Mouse (Mus musculus) ovary, postnatal 10 days (tissue): ENCODE data around the gene Golga1.
"Not testable (repeated sequence)": the region's sequence is repeated elsewhere in the genome, so short reads cannot be mapped to it uniquely, and the experiment has no call there.

ENCODE experiments used
- DNase-seq: peaks from one replicate; pipeline ENCODE4 v3.0.0; 2022; ENCODE audit warnings: low spot score

Gene Golga1

GRCm38 (mm10) chr2:39065400-39065987 is at the start of gene Golga1:
Gene Golga1 (minus strand): TSS chr2:39065541.
- DNase-seq = peak; percentile 66

- DNase-seq = no peak
Observed at GRCm38 (mm10) chr2:39114093-39114492, 48.8 kb upstream of the Golga1 start.

DNA sequence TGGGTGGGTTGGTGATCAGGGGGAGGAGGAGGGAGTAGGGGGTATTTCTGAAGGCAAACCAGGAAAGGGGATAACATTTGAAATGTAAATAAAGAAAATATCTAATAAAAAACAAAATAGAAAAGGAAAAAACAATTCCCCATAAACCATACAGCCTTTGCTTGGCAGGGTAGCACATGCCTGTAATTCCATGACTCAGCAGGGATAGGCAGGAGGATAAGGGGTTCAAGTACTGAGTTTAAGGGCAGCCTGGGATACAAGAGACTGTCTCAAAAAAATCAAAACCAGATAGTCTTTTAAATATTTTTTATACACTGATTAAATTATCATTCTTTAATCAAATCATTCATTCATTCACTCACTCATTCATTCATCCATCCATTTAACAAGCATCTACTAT is 45.2 kb upstream of the Golga1 start:
- no peak for DNase-seq

GRCm38 (mm10) chr2:39109712-39110111 is 44.4 kb upstream of the Golga1 start:
- DNase-seq = not testable (repeated sequence)

- not testable (repeated sequence) for DNase-seq
Observed at GRCm38 (mm10) chr2:39099951-39100350, 34.6 kb upstream of the Golga1 start.

GRCm38 (mm10) chr2:39097993-39098392 is 32.7 kb upstream of the Golga1 start:
- DNase-seq = no peak

DNA sequence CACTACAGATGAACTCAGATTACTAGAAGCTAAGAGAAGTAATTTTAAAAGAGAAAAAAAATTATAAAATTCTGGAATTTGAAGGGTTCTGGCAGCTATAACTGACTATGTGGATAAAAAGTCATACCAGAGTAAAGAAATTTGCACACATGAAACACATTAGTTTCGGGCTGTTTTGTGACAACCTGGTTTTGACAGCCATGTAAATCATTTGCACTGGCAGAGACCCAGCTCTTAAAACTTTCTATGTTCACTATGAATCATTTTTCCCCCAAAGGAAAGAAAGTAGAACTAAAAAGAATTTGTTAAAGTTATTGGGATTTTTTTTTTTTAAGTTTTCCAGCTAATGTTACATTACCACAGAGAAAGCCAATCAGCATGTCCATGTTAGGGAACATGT is 26.6 kb upstream of the Golga1 start:
- no peak for DNase-seq

DNA sequence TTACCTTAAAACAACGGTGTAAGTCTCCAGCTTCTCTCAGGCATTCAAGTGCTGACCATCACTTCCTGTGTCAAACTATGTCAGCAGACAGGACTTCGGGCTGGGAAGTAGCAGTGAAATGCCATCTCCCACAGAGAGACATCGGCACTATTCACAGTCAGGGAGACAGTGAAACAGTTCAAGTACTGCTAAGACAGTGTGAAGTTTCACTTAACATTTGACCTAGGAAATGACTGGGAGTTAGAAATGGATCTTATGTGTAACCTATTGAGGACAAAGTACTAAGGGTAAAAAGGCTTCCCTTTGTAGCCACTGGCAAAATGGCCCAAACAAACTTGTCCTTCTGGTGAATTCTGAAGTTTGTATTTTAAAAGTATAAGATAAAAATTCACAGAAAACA is 17.4 kb upstream of the Golga1 start:
- no peak for DNase-seq

GRCm38 (mm10) chr2:39070666-39071065 is 5.3 kb upstream of the Golga1 start:
- DNase-seq = no peak

- no peak for DNase-seq
Observed at GRCm38 (mm10) chr2:39069096-39069495, 3.8 kb upstream of the Golga1 start.

DNA sequence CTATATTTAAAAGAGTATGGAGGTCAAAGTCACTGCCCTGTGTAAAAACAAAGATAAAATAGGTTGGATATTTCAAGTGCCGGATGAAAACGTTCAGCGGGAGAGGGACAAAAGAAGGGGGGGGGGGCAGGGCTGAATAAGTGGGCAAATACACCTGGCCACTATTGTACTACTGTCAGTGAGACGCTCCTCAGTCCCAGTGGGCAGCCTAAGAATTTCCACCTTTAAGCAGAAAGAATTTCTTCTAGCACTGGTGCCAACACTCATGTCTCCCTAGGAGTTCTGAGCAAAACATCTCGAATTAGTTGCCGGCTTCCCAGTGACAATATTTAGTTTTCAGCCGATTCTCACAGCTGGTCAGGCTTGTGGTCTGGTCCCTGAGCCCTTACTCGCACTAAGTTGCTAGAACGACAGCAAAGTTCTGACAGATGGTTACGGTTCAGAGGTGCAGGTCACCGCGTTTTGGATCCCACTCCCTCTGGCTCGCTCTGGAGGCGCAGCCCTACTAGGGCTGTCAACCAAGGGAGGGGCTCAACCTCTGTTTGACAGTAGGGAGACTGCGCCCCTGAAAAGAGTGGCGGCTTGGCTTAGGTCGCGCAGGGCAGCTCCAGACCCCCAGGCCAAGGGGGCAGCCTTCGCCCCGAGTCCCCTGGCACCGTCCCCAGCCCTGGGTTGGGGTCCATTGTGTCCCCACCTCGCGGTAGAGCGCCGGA is 498 bp downstream of the Golga1 start:
- DNase-seq = no peak

- no peak for DNase-seq
Observed at GRCm38 (mm10) chr2:39048515-39048914, 16.8 kb downstream of the Golga1 start.

- no peak for DNase-seq
Observed at GRCm38 (mm10) chr2:39040215-39040614, 25.1 kb downstream of the Golga1 start.

- DNase-seq = no peak
Observed at GRCm38 (mm10) chr2:39031611-39032010, 33.7 kb downstream of the Golga1 start.

- no peak for DNase-seq
Observed at GRCm38 (mm10) chr2:39020004-39020403, 45.3 kb downstream of the Golga1 start.

- DNase-seq = no peak
Observed at GRCm38 (mm10) chr2:39016581-39016980, 48.8 kb downstream of the Golga1 start.

GRCm38 (mm10) chr2:39012768-39013279 is 52.5 kb downstream of the Golga1 start:
- no peak for DNase-seq

DNA sequence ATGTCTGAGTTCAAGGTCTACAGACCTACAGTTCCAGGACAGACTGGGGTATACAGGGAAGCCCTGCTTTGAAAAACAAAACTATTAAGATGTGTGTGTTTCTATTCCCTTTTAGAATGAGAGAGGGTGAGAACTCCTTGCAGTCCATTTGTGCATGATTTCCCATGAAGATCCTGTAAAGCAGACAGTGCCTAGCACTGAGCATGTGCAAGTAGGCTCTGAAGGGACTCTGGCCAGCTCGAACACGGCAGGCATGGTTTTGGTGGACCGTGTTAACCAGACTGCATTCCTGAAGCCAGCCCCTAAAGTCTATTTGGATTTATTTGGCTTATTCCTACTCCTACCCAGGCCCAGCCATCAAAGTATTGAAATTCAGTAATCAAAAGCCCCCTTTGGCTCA is 53.4 kb downstream of the Golga1 start:
- no peak for DNase-seq

DNA sequence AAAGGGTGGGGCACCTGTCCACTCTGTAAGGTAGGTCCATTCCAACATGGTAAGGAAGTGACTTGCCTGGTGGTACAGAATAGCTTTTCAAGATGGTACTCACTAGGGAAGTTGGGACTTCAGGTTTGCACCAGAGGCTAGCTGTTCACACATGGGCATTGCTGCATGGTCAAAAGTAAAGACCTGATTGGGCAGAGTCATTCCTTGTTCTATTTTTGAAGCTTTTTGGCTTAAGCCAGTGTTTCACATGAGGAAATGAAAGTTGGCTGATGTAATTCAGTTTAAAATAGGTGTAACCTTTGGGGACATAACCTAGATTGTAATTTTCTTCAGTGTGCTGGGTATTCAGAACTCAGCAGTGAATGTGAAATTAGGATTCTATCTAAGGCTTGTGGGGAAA is 54.1 kb downstream of the Golga1 start:
- no peak for DNase-seq

GRCm38 (mm10) chr2:39010144-39010543 is 55.2 kb downstream of the Golga1 start:
- not testable (repeated sequence) for DNase-seq

GRCm38 (mm10) chr2:39008954-39009365 is 56.4 kb downstream of the Golga1 start:
- no peak for DNase-seq

DNA sequence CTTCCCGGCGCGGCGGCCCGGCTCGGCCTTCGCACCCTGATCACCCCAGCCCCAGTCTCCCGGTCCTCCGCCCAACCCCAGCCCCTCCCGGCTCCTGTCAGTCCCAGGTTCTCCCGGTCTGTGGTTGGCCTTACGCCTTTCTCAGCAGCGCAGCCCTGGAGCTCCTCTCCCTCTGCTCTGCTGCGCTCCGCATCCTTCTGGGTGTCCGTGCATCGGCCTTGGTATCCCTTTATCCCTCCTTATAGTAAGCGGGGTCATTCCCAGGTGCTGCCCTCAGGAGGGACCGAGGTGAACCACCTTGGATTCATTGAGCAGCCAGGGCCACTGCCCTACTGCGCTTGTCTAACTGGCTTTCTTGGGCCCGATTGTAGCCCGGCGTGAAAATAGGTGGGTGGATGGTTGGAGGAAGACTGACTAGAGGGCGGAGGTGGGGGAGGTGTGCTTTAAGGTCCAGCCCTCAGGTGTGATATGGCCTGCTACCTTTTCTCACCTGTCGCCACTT is 56.9 kb downstream of the Golga1 start:
- DNase-seq = no peak

DNA sequence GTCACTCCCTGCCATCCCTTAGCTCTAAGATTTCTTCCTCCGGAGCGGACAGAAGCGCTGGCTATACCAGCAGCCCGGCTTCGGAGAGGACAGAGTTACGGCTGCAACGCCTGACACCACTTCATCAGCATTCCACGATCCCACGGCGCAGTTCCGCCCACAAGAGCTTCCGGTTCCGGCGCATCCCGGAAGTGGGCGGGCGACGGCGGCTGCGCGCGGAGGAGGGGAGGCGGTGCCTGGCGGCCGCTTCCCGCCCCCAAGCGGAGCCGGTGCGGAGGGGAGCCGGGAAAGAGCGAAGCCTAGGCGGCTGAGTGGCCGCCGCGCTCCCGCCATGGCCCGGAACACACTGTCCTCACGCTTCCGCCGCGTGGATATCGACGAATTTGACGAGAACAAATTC is 57.5 kb downstream of the Golga1 start:
- DNase-seq = peak; percentile 93
